Mouse (Mus musculus) erythroblast, adult 5-6 weeks (primary cell): ENCODE data around the gene Camta1. TPM values are rescaled to one million over a fixed set of nuclear protein-coding genes. Genes with fewer than 3 reads are reported as not detected.
A peak's percentile ranks its signal among the peaks of the same experiment; 100 is the strongest.
"Not testable (repeated sequence)": the region's sequence is repeated elsewhere in the genome, so short reads cannot be mapped to it uniquely, and the experiment has no call there.

ENCODE experiments used
- ATAC-seq: replicated peaks from 2 replicates; pipeline ENCODE4 v1.8.0; 2016; ENCODE audit warnings: moderate number of reproducible peaks, mild to moderate bottlenecking, moderate TSS enrichment, inconsistent platforms; ENCODE audit not compliant: poor library complexity, low FRiP score, severe bottlenecking
- total RNA-seq, 2 experiments: library from RNA; stranded (forward) in 1 of 2; stranded (reverse) in 1 of 2; fragments of 150-400 nt in 1 of 2; fragments of 200-764, 138-1000 nt in 1 of 2; gene quantifications; 2 replicates each; pipeline versions ENCODE4 v1.2.3 to v1.2.4; 2015 to 2017; ENCODE audit warnings: low replicate concordance in 2 of 2

The Camta1 gene
- total RNA-seq, 2 experiments from 2014 or later: 11.7 to 25.7 TPM

GRCm38 (mm10) chr4:151074817-151075216 lies 786.9 kb downstream of the Camta1 start:
- ATAC-seq: no peak

- ATAC-seq: peak; percentile 71; the same call in 1 of the 2 replicates
Measured at GRCm38 (mm10) chr4:151073108-151073744, 788.5 kb downstream of the Camta1 start.

GRCm38 (mm10) chr4:151070962-151071361 lies 790.7 kb downstream of the Camta1 start:
- ATAC-seq: no peak

- no peak for ATAC-seq
Measured at GRCm38 (mm10) chr4:151068751-151069150, 792.9 kb downstream of the Camta1 start.

GRCm38 (mm10) chr4:151059566-151059965 lies 802.1 kb downstream of the Camta1 start:
- ATAC-seq: no peak

- ATAC-seq: no peak
Measured at GRCm38 (mm10) chr4:151058634-151059033, 803.0 kb downstream of the Camta1 start.

- ATAC-seq: peak; percentile 98
Measured at GRCm38 (mm10) chr4:151057347-151058321, 804.0 kb downstream of the Camta1 start, which contains the start of gene Vamp3. TSS of gene Vamp3 (minus strand) at chr4:151057963.

GRCm38 (mm10) chr4:151051162-151051561 lies 810.5 kb downstream of the Camta1 start:
- no peak for ATAC-seq

GRCm38 (mm10) chr4:151046524-151046923 lies 815.2 kb downstream of the Camta1 start:
- ATAC-seq: no peak

- ATAC-seq: peak; percentile 93
Measured at GRCm38 (mm10) chr4:151044944-151045570, 816.6 kb downstream of the Camta1 start.

- peak; percentile 96 for ATAC-seq
Measured at GRCm38 (mm10) chr4:151044037-151044943, 817.4 kb downstream of the Camta1 start, which contains the start of gene Per3. TSS of gene Per3 (minus strand) at chr4:151044665.

- ATAC-seq: no peak
Measured at GRCm38 (mm10) chr4:151043281-151043680, 818.4 kb downstream of the Camta1 start.

- no peak for ATAC-seq
Measured at GRCm38 (mm10) chr4:151041506-151041905, 820.2 kb downstream of the Camta1 start.

GRCm38 (mm10) chr4:151037800-151038199 lies 823.9 kb downstream of the Camta1 start:
- no peak for ATAC-seq

- no peak for ATAC-seq
Measured at GRCm38 (mm10) chr4:151036521-151036920, 825.2 kb downstream of the Camta1 start.

GRCm38 (mm10) chr4:151027001-151027400 lies 834.7 kb downstream of the Camta1 start:
- peak; percentile 64; the same call in 1 of the 2 replicates for ATAC-seq

- ATAC-seq: no peak
Measured at GRCm38 (mm10) chr4:151024152-151024551, 837.5 kb downstream of the Camta1 start.

- not testable (repeated sequence) for ATAC-seq
Measured at GRCm38 (mm10) chr4:151017356-151017755, 844.3 kb downstream of the Camta1 start.

- ATAC-seq: no peak
Measured at GRCm38 (mm10) chr4:151015946-151016345, 845.7 kb downstream of the Camta1 start.
